Mouse (Mus musculus): ENCODE measurements at regions not wholly inside any gene's neighbourhood (a gene's known extent, or its start where the extent isn't known, plus 50 kb on each side); places are given as distances from the start of the nearest gene placed in this dataset.

- no peak for DNase-seq (ENCODE audit: low spot score in 2 of 2)
These were observed 161.5 kb upstream of the Mbnl1 start for GRCm38 (mm10) chr3:60311178-60311577.

GRCm38 (mm10) chr3:60320213-60320936, 152.3 kb upstream of the Mbnl1 start:
- no peak for DNase-seq (ENCODE audit: low spot score in 2 of 2)

- no peak for DNase-seq (ENCODE audit: low spot score in 2 of 2)
These were observed 149.1 kb upstream of the Mbnl1 start for GRCm38 (mm10) chr3:60323514-60323913.

GRCm38 (mm10) chr3:60324416-60324815, 148.2 kb upstream of the Mbnl1 start:
- DNase-seq (ENCODE audit: low spot score in 2 of 2): no peak

GRCm38 (mm10) chr3:60324969-60325368, 147.7 kb upstream of the Mbnl1 start:
- no peak for DNase-seq (ENCODE audit: low spot score in 2 of 2)

GRCm38 (mm10) chr3:60332460-60332859, 140.2 kb upstream of the Mbnl1 start:
- DNase-seq (ENCODE audit: low spot score in 2 of 2): no peak

- no peak for DNase-seq (ENCODE audit: low spot score in 2 of 2)
These were observed 139.0 kb upstream of the Mbnl1 start for GRCm38 (mm10) chr3:60333669-60334068.

GRCm38 (mm10) chr3:60334133-60334532, 138.5 kb upstream of the Mbnl1 start:
- no peak for DNase-seq (ENCODE audit: low spot score in 2 of 2)

- DNase-seq (ENCODE audit: low spot score in 2 of 2): no peak
These were observed 126.2 kb upstream of the Mbnl1 start for GRCm38 (mm10) chr3:60346390-60346789.

GRCm38 (mm10) chr3:60347049-60347448, 125.6 kb upstream of the Mbnl1 start:
- DNase-seq (ENCODE audit: low spot score in 2 of 2): no peak

- no peak for DNase-seq (ENCODE audit: low spot score in 2 of 2)
These were observed 101.3 kb upstream of the Mbnl1 start for GRCm38 (mm10) chr3:60371176-60371965.

- DNase-seq (ENCODE audit: low spot score in 2 of 2): no peak
These were observed 99.0 kb upstream of the Mbnl1 start for GRCm38 (mm10) chr3:60373662-60374061.

- DNase-seq (ENCODE audit: low spot score in 2 of 2): no peak
These were observed 84.0 kb upstream of the Mbnl1 start for GRCm38 (mm10) chr3:60388593-60388992.

- DNase-seq (ENCODE audit: low spot score in 2 of 2): no peak
These were observed 83.6 kb upstream of the Mbnl1 start for GRCm38 (mm10) chr3:60389032-60389431.

GRCm38 (mm10) chr3:60395299-60395698, 77.3 kb upstream of the Mbnl1 start:
- DNase-seq (ENCODE audit: low spot score in 2 of 2): no peak

- no peak for DNase-seq (ENCODE audit: low spot score in 2 of 2)
These were observed 75.7 kb upstream of the Mbnl1 start for GRCm38 (mm10) chr3:60396971-60397370.

- no peak for DNase-seq (ENCODE audit: low spot score in 2 of 2)
These were observed 73.8 kb upstream of the Mbnl1 start for GRCm38 (mm10) chr3:60398796-60399195.

- DNase-seq (ENCODE audit: low spot score in 2 of 2): no peak
These were observed 70.3 kb upstream of the Mbnl1 start for GRCm38 (mm10) chr3:60402251-60402830.

- DNase-seq (ENCODE audit: low spot score in 2 of 2): no peak
These were observed 65.2 kb upstream of the Mbnl1 start for GRCm38 (mm10) chr3:60407426-60407825.

- DNase-seq (ENCODE audit: low spot score in 2 of 2): no peak
These were observed 64.7 kb upstream of the Mbnl1 start for GRCm38 (mm10) chr3:60407906-60408305.

GRCm38 (mm10) chr3:60408553-60409282, 63.9 kb upstream of the Mbnl1 start:
- DNase-seq (ENCODE audit: low spot score in 2 of 2): peak in 1 of 2 experiments; percentile 27

- no peak for DNase-seq (ENCODE audit: low spot score in 2 of 2)
These were observed 63.4 kb upstream of the Mbnl1 start for GRCm38 (mm10) chr3:60409283-60409633.
